Mouse (Mus musculus) stomach, postnatal 0 days (tissue): ENCODE measurements around the gene Pam16. TPM values are rescaled to one million over a fixed set of nuclear protein-coding genes. Genes with fewer than 3 reads are reported as not detected.

Source experiments
- ATAC-seq: fragments of 200-750 bp; cut with Nextera tagmentation; 2 replicates; pipeline ENCODE4 v1.8.0; 2017; ENCODE audit not compliant: low FRiP score, low TSS enrichment
- DNase-seq: peaks from one replicate; pipeline ENCODE4 v3.0.0-alpha.2; 2016; ENCODE audit warnings: low spot score
- H3K27ac ChIP-seq: fragments of 300-500 bp; sonication (generic); replicated peaks from 2 replicates; pipeline ENCODE4 v1.5.1; 2014; ENCODE audit warnings: mild to moderate bottlenecking, control low read depth
- H3K27me3 ChIP-seq: fragments of 300-500 bp; sonication (generic); 2 replicates; pipeline ENCODE4 v1.6.1; 2014; ENCODE audit warnings: low read length; ENCODE audit not compliant: control insufficient read depth, insufficient read depth
- H3K36me3 ChIP-seq: fragments of 300-500 bp; sonication (generic); 2 replicates; pipeline ENCODE4 v1.6.1; 2014; ENCODE audit warnings: low read length, mixed read lengths; ENCODE audit not compliant: control insufficient read depth, insufficient read depth
- H3K4me1 ChIP-seq: fragments of 300-500 bp; sonication (generic); replicated peaks from 2 replicates; pipeline ENCODE4 v1.6.1; 2014; ENCODE audit warnings: antibody characterized with exemption; ENCODE audit not compliant: control insufficient read depth, insufficient read depth
- H3K4me2 ChIP-seq: fragments of 300-500 bp; sonication (generic); replicated peaks from 2 replicates; pipeline ENCODE4 v1.6.1; 2014; ENCODE audit warnings: low read depth, mild to moderate bottlenecking, control low read depth, moderate library complexity
- H3K4me3 ChIP-seq: fragments of 300-500 bp; sonication (generic); 2 replicates; pipeline ENCODE4 v1.5.1; 2014; ENCODE audit warnings: low read depth, low read length, control low read depth
- H3K9ac ChIP-seq: fragments of 300-500 bp; sonication (generic); 2 replicates; pipeline ENCODE4 v1.6.1; 2014; ENCODE audit warnings: mild to moderate bottlenecking, low read length, control low read depth, mixed read lengths
- H3K9me3 ChIP-seq: fragments of 300-500 bp; sonication (generic); 2 replicates; pipeline ENCODE4 v1.6.1; 2016; ENCODE audit warnings: low read length; ENCODE audit not compliant: control insufficient read depth
- CTCF ChIP-seq: IDR thresholded peaks from 2 replicates; pipeline ENCODE4 v1.5.1; 2016; ENCODE audit warnings: antibody characterized with exemption, low read depth, mild to moderate bottlenecking, moderate library complexity
- EP300 ChIP-seq: optimal IDR thresholded peaks from 2 replicates; pipeline ENCODE3; 2016; ENCODE audit warnings: antibody characterized with exemption
- WGBS: fragments of 180-500 bp; shearing (Covaris S2); extraction: QIAGEN DNeasy Blood & Tissue Kit; methylation state at CpG from one replicate; pipeline ENCODE4 v1.1.7; 2014; 5-methylcytosine and 5-hydroxymethylcytosine counted together
- polyA plus RNA-seq: library from polyadenylated mRNA; unstranded; fragments of >200 nt; fragmentation: Nextera tagmentation; extraction: Ambion mirVana; gene quantifications from 2 replicates; pipeline ENCODE4 v1.2.1, GENCODE M21; 2015

Gene Pam16
- polyA plus RNA-seq, 1 experiment from 2014 or later, result 71.9 TPM

DNA sequence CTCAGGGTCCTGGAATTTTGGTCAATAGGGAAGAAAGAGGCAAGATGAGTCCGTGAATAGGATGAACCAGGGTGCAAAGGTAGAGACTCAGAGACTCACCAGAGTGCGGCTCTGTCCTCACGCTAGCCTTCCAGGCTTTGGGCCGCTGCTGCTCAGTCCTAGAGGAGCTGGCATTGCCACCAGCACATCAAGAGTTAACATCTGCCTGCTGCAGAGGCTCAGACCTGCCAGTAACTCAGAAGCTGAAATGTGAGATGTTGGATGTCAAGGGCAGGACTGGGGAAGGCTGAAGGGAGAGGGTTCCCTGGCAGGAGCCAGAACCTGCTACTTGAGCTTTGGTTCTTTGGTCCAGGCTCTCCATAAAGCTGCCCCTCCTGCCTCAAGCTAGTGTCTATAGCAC is 54.1 kb downstream of the Pam16 start:
- no peak overlapping the region for H3K4me2 ChIP-seq
- no peaks in the 10 kb centered on the region for H3K4me1 ChIP-seq
- no peaks in the 10 kb centered on the region for H3K27me3 ChIP-seq
- no peak overlapping the region for H3K4me3 ChIP-seq
- no peak overlapping the region for H3K9ac ChIP-seq
- H3K36me3 ChIP-seq, result no peaks in the 10 kb centered on the region
- H3K27ac ChIP-seq, result no peak overlapping the region
- H3K9me3 ChIP-seq, result no peaks in the 10 kb centered on the region
- 68% methylated on average over 4 of the region's 4 CpGs for WGBS
- DNase-seq (no peak), ATAC-seq (peak; percentile 39; the same call in 1 of the 2 replicates)
- TF ChIP-seq EP300 (no peak), CTCF (no peak)

DNA sequence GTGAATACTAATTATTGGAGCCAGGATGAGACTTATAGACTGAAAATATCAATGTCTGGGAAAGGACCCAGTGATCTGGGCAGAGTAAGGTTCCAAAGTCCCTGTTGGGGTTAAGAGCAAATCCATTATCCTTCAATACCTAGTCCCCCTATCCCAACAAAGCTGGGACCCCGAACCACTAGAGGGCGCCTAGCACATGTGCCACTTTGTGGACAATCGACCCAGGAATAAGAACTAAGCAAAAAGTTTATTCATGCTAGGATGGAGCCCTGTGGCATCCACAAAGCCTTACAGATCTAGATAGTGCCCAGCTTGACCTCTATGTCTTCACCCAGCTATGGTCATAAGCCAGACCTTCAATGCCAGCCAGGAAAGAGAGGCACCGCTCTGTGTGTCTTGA is 56.9 kb downstream of the Pam16 start:
- TF ChIP-seq CTCF (peak; percentile 94), EP300 (no peak)

More for the DNA sequence above, 56.9 kb downstream of the Pam16 start:
- H3K27ac ChIP-seq, result no peak overlapping the region
- no peaks in the 10 kb centered on the region for H3K4me1 ChIP-seq
- H3K9ac ChIP-seq, result no peak overlapping the region
- H3K36me3 ChIP-seq, result no peaks in the 10 kb centered on the region
- H3K9me3 ChIP-seq, result no peaks in the 10 kb centered on the region
- no peak overlapping the region for H3K4me2 ChIP-seq
- 15% methylated on average over 4 of the region's 4 CpGs for WGBS
- DNase-seq (peak; percentile 86), ATAC-seq (peak; percentile 56)
- no peaks in the 10 kb centered on the region for H3K27me3 ChIP-seq
- no peak overlapping the region for H3K4me3 ChIP-seq

Other genes with a start within 250 kb of the Pam16 start
- 1.2 and 1.3 TPM in 2 replicates for gene Adcy9, start 204.5 kb downstream of the Pam16 start, polyA plus RNA-seq
- gene Srl, start 83.2 kb downstream of the Pam16 start, polyA plus RNA-seq, result 2.8 and 3.1 TPM in 2 replicates
- gene Tfap4, start 65.1 kb downstream of the Pam16 start, polyA plus RNA-seq, result 8.9 and 10.6 TPM in 2 replicates
- 11.6 and 11.7 TPM in 2 replicates for gene Glis2, start 30.3 kb downstream of the Pam16 start, polyA plus RNA-seq
- gene Vasn, start 15.0 kb upstream of the Pam16 start, polyA plus RNA-seq, result 8.8 and 9.6 TPM in 2 replicates
- gene Dnaja3, start 15.0 kb upstream of the Pam16 start, polyA plus RNA-seq, result 47.0 and 49.2 TPM in 2 replicates
- 7.6 and 8.1 TPM in 2 replicates for gene Coro7, start 54.8 kb upstream of the Pam16 start, polyA plus RNA-seq
- 15.5 and 17.2 TPM in 2 replicates for gene Nmral1, start 94.4 kb upstream of the Pam16 start, polyA plus RNA-seq
- 57.4 and 60.6 TPM in 2 replicates for gene Hmox2, start 101.4 kb upstream of the Pam16 start, polyA plus RNA-seq
- gene Cdip1, start 165.3 kb upstream of the Pam16 start, polyA plus RNA-seq, result 35.4 and 38.8 TPM in 2 replicates
- gene 4930562C15Rik, start 210.4 kb upstream of the Pam16 start, polyA plus RNA-seq, result 0.23 and 0.32 TPM in 2 replicates